Mouse (Mus musculus): ENCODE measurements around the gene Gng12. TPM values are rescaled to one million over a fixed set of nuclear protein-coding genes. Genes with fewer than 3 reads are reported as not detected.

The Gng12 gene
- polyA plus RNA-seq, 1 experiment from 2014 or later = 109 TPM

DNA sequence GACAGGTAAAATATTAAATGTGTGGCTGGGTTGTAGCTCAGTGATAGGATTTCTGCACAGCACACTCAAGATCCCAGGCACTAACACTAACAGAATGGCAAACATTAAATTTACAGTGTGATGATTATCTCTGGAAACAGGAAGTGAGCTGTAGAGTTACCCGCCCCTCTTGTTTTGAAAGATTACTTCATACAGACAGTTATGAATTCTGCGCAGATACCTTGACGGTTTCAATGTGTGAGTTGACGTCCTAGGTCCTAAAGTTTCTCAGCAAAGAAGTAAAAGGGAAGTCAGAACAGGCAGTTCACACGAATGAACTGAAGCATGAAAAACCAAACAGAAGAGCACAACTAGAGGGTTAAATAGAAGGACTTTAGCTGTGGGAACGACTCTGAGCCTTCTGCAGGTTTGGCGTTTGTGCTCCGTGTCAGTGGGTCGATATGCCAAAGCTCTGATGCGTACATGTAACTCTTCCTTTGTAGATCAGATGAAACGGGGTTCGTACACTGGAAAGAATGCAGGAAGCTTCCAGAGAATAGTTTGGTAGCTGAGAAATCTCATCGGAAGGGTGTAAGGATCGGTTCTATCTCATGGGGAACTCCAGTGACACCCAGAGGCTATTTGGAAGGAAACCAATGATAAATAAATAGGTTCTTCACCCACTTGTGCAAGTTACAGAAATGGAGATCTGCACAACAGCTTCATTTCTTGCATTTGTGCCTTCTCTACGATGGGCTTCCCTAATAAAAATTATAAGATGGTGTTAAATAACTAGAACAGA lies 160.1 kb downstream of the Gng12 start:
- no peak for ATAC-seq (ENCODE audit: insufficient number of reproducible peaks, low FRiP score, low TSS enrichment, low read depth)
- Histone ChIP-seq H3K4me1 (no peaks in the 10 kb centered on the region), H3K36me3 (no peaks in the 10 kb centered on the region), H3K9ac (no peak overlapping the region), H3K4me2 (no peak overlapping the region), H3K9me3 (no peaks in the 10 kb centered on the region), H3K4me3 (no peak overlapping the region), H3K27ac (no peak overlapping the region), H3K27me3 (no peaks in the 10 kb centered on the region)
- 64% methylated on average over 15 of the region's 15 CpGs for WGBS

DNA sequence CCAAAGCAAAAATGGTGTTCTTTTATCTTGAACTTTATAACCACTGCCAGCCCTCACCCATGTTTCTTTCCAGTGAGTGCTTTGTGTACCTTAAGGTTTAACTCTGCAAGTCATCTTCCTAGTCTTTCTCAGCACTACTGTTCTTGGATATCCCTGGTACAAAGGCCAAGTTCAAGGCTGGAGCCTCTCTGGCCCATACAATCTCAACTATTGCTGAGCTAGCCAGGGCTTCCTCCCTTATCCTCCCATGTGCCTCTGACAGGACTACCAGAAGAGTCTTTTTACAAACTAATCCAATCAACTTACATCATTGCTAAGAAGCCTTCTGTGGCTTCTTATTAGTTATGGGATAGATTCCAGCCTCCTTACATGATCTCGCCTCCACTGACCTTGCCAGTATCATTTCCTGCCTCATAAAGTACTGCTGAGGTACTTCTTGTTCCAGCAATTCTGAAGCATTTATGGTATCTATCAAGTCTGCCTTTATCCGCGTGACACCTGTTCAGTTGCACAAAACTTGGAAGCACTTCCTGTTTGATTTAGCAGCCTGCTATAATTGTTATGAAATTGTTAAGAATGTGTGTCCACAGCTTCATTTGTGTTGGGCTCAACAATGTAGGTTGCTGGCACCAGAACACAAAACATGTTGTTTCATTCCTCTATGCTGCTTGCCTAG lies 160.8 kb downstream of the Gng12 start:
- H3K4me1 ChIP-seq = no peaks in the 10 kb centered on the region
- no peak for ATAC-seq (ENCODE audit: insufficient number of reproducible peaks, low FRiP score, low TSS enrichment, low read depth)
- H3K27ac ChIP-seq = no peak overlapping the region
- no peaks in the 10 kb centered on the region for H3K9me3 ChIP-seq
- H3K27me3 ChIP-seq = no peaks in the 10 kb centered on the region
- 60% methylated on average over 3 of the region's 3 CpGs for WGBS
- no peak overlapping the region for H3K4me3 ChIP-seq
- H3K36me3 ChIP-seq = no peaks in the 10 kb centered on the region
- no peak overlapping the region for H3K9ac ChIP-seq
- H3K4me2 ChIP-seq = no peak overlapping the region

GRCm38 (mm10) chr6:67057574-67057973 lies 161.4 kb downstream of the Gng12 start:
- no peaks in the 10 kb centered on the region for H3K36me3 ChIP-seq
- no peaks in the 10 kb centered on the region for H3K4me1 ChIP-seq
- H3K4me3 ChIP-seq = no peak overlapping the region
- H3K9me3 ChIP-seq = no peaks in the 10 kb centered on the region
- no peak overlapping the region for H3K27ac ChIP-seq
- H3K9ac ChIP-seq = no peak overlapping the region
- WGBS = 80% methylated on average over 5 of the region's 5 CpGs
- H3K4me2 ChIP-seq = no peak overlapping the region
- H3K27me3 ChIP-seq = no peaks in the 10 kb centered on the region
- no peak for ATAC-seq (ENCODE audit: insufficient number of reproducible peaks, low FRiP score, low TSS enrichment, low read depth)

GRCm38 (mm10) chr6:67057991-67058696 lies 161.9 kb downstream of the Gng12 start:
- Histone ChIP-seq H3K4me1 (no peaks in the 10 kb centered on the region), H3K9me3 (no peaks in the 10 kb centered on the region), H3K27ac (no peak overlapping the region), H3K4me2 (no peak overlapping the region), H3K27me3 (no peaks in the 10 kb centered on the region), H3K9ac (no peak overlapping the region), H3K4me3 (no peak overlapping the region), H3K36me3 (no peaks in the 10 kb centered on the region)
- ATAC-seq (ENCODE audit: insufficient number of reproducible peaks, low FRiP score, low TSS enrichment, low read depth) = no peak
- WGBS = 86% methylated on average over 7 of the region's 7 CpGs

- H3K27ac ChIP-seq = no peak overlapping the region
- ATAC-seq (ENCODE audit: insufficient number of reproducible peaks, low FRiP score, low TSS enrichment, low read depth) = no peak
- H3K4me1 ChIP-seq = no peaks in the 10 kb centered on the region
- no peaks in the 10 kb centered on the region for H3K9me3 ChIP-seq
- no peaks in the 10 kb centered on the region for H3K27me3 ChIP-seq
- H3K36me3 ChIP-seq = no peaks in the 10 kb centered on the region
- 86% methylated on average over 5 of the region's 5 CpGs for WGBS
- H3K9ac ChIP-seq = no peak overlapping the region
- no peak overlapping the region for H3K4me2 ChIP-seq
- H3K4me3 ChIP-seq = no peak overlapping the region
Measured at GRCm38 (mm10) chr6:67060057-67060456, 163.9 kb downstream of the Gng12 start.

DNA sequence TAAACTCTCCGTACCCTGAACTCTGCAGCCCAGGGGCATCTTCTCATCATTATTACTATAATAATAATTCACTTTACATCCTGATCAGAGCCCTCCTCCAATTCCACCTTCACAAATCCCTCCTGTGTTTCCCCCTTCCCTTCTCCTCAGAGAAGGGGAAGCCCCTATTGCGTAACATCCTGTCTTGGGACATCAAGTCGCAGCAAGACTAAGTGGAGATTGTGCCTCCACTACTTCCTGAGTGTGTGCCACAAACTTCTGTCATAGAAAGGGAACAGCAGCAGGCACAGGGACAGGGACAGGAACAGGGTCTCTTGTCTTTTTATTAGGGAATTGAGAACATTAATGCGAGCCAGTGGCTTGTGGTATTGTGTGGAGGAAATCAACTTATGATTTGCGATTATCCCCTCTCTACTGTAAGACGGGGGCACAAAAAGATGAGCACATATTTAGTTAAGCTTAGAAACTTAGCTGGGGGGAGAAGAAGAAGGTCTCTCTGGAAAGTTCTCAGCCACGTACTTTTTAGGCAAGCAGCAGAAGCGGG lies 173.1 kb downstream of the Gng12 start:
- 80% methylated on average over 8 of the region's 8 CpGs for WGBS
- no peaks in the 10 kb centered on the region for H3K36me3 ChIP-seq
- no peaks in the 10 kb centered on the region for H3K9me3 ChIP-seq
- no peak for ATAC-seq (ENCODE audit: insufficient number of reproducible peaks, low FRiP score, low TSS enrichment, low read depth)
- no peak overlapping the region for H3K4me3 ChIP-seq
- no peak overlapping the region for H3K9ac ChIP-seq
- no peak overlapping the region for H3K4me2 ChIP-seq
- H3K4me1 ChIP-seq = peaks cover 10% of the 10 kb centered on the region
- no peak overlapping the region for H3K27ac ChIP-seq
- no peaks in the 10 kb centered on the region for H3K27me3 ChIP-seq

DNA sequence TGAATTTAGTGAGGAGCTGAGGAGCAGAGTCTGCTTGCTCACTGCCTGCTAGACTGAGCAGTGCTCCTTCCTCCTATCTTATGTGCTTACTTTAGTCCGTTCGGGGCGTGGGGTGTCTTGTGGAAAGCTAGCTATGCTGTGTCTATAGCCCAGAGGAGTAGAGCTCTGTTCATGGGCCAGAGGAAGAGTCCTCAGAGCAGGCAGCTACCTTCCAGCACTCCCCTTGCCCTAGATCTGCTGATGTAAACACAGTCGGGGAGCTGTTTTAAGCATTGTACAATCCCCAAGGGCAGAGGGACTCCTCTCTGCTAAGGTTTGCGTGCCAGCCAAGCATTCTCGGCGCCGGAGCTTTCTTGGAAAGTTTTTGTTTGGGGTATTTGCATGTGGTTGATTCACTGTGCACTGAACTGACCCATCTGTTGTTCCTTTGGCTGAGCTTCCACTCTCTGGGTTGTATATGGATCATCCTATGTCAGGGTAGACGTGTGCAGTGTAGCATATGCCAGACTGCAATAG lies 173.7 kb downstream of the Gng12 start:
- WGBS = 51% methylated on average over 9 of the region's 9 CpGs
- Histone ChIP-seq H3K36me3 (no peaks in the 10 kb centered on the region), H3K4me3 (no peak overlapping the region), H3K9ac (no peak overlapping the region), H3K27ac (no peak overlapping the region), H3K27me3 (no peaks in the 10 kb centered on the region), H3K4me2 (no peak overlapping the region), H3K4me1 (peaks cover 10% of the 10 kb centered on the region), H3K9me3 (no peaks in the 10 kb centered on the region)
- ATAC-seq (ENCODE audit: insufficient number of reproducible peaks, low FRiP score, low TSS enrichment, low read depth) = no peak

Other genes starting within 250 kb of the Gng12 start
- gene Vmn1r35, start 210.5 kb upstream of the Gng12 start, polyA plus RNA-seq (2015; fragmentation: Nextera tagmentation; extraction: Ambion mirVana) = not detected in 2 replicates
- not detected in 2 replicates for gene Vmn1r36, start 177.2 kb upstream of the Gng12 start, polyA plus RNA-seq (2015; fragmentation: Nextera tagmentation; extraction: Ambion mirVana)
- gene Vmn1r37, start 167.0 kb upstream of the Gng12 start, polyA plus RNA-seq (2015; fragmentation: Nextera tagmentation; extraction: Ambion mirVana) = not detected in 2 replicates
- gene Vmn1r38, start 113.8 kb upstream of the Gng12 start, polyA plus RNA-seq (2015; fragmentation: Nextera tagmentation; extraction: Ambion mirVana) = not detected in 2 replicates
- not detected in 2 replicates for gene Vmn1r39, start 85.8 kb upstream of the Gng12 start, polyA plus RNA-seq (2015; fragmentation: Nextera tagmentation; extraction: Ambion mirVana)
- 13.7 and 15.9 TPM in 2 replicates for gene Gadd45a, start 141.1 kb downstream of the Gng12 start, polyA plus RNA-seq (2015; fragmentation: Nextera tagmentation; extraction: Ambion mirVana)